Mouse (Mus musculus): ENCODE data around the gene Btbd35f6. TPM values are rescaled to one million over a fixed set of nuclear protein-coding genes. Genes with fewer than 3 reads are reported as not detected.

Gene Btbd35f6
- not detected in 2 replicates for polyA plus RNA-seq (2015; fragmentation: Nextera tagmentation; extraction: Ambion mirVana)

DNA sequence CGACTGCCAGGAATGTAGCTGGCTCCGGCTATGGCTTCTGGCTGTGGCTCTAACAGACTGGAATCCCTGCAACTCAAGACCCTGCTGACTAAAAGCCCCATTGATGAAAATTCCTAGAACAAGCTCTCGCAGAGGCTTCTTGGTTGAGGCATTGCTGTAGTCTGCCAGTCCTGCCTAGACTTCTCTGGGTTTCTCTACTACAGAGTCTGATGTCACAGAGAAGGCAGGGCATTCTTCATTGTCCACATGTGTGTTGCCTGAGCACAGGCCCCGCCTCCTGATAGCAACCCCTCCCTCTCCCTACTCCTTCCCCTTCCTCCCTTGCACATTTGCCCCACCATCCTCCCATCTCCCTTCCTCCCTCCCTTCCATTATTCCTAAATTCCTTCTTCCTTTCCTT, at the start of gene Btbd35f6:
Gene Btbd35f6, minus strand, starts transcription at position 101 of the 400 bp plus-strand sequence.

DNA sequence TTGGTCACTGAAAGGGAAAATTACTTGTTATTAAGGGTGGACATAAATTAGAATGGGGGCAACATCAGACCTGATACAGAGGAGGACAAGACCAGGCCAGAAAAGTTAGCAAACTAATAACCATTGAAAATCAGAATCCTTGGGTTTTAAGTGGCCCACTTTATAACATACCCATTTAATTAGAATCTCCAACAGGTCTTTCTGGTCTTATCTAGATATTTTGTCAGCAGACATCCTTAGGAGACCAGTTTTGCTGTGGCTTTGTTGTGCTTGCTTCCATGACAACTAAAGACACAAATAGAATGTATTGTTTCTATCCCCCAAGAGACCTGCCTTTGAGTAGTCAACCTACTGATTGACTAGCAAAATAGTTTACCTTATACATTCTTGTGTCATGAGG, 30.4 kb upstream of the Btbd35f6 start, which contains the start of gene Gm21870:
Gene Gm21870, minus strand, starts transcription at position 101 of the 400 bp plus-strand sequence.

Other genes with a start within 250 kb of the Btbd35f6 start
- not detected in 2 replicates for gene Gm21870, start 30.3 kb upstream of the Btbd35f6 start, polyA plus RNA-seq (2015; fragmentation: Nextera tagmentation; extraction: Ambion mirVana)
- not detected in 2 replicates for gene Btbd35f9, start 205.0 kb upstream of the Btbd35f6 start, polyA plus RNA-seq (2015; fragmentation: Nextera tagmentation; extraction: Ambion mirVana)